Mouse (Mus musculus) inflammation-experienced regulatory T-cells, adult 6 months (primary cell): ENCODE results near the gene Trmt6. TPM values are rescaled to one million over a fixed set of nuclear protein-coding genes. Genes with fewer than 3 reads are reported as not detected.

Experiments used
- polyA plus RNA-seq, 3 experiments: library from polyadenylated mRNA; unstranded; fragments of 100-300 nt; shearing (Covaris generic); gene quantifications; one replicate each; pipeline ENCODE4 v1.2.1; 2017

The Trmt6 gene
- polyA plus RNA-seq, 3 experiments from 2014 or later = 45.1 to 66.1 (median 45.9) TPM

Other genes starting within 250 kb of the Trmt6 start
- gene Gpcpd1, start 228.3 kb downstream of the Trmt6 start, polyA plus RNA-seq = 10 to 100 TPM; 53.3 to 61.3 (median 53.8) TPM
- 10 to 100 TPM; 14.9 to 43.3 (median 35.0) TPM for gene Shld1, start 129.1 kb downstream of the Trmt6 start, polyA plus RNA-seq
- under 1 TPM in 1 of 3 experiments, not detected in 2; 0.28 TPM for gene Chgb, start 34.8 kb downstream of the Trmt6 start, polyA plus RNA-seq
- gene Mcm8, start 86 bp upstream of the Trmt6 start, polyA plus RNA-seq = 1 to 10 TPM; 1.9 to 4.2 (median 2.1) TPM
- 1 to 10 TPM; 2.9 to 4.1 (median 3.6) TPM for gene Crls1, start 30.6 kb upstream of the Trmt6 start, polyA plus RNA-seq
- gene Lrrn4, start 64.8 kb upstream of the Trmt6 start, polyA plus RNA-seq = under 1 TPM; 0.44 to 0.62 (median 0.50) TPM
- under 1 TPM in 1 of 3 experiments, not detected in 2; 0.11 TPM for gene Fermt1, start 129.9 kb upstream of the Trmt6 start, polyA plus RNA-seq